Mouse (Mus musculus): Measurements from ENCODE around the gene Ptma. TPM values are rescaled to one million over a fixed set of nuclear protein-coding genes. Genes with fewer than 3 reads are reported as not detected.

Gene Ptma
- polyA plus RNA-seq, 1 experiment: 713 TPM

- 48% methylated on average over 9 of the region's 9 CpGs for WGBS
- no peak for DNase-seq (ENCODE audit: low read depth, low spot score)
Observed at GRCm38 (mm10) chr1:86492095-86493070, 34.1 kb upstream of the Ptma start.

- DNase-seq (ENCODE audit: low read depth, low spot score): no peak
- 89% methylated on average over 3 of the region's 3 CpGs for WGBS
Observed at GRCm38 (mm10) chr1:86493783-86494182, 32.7 kb upstream of the Ptma start.

- WGBS: 90% methylated on average over 4 of the region's 4 CpGs
- no peak for DNase-seq (ENCODE audit: low read depth, low spot score)
Observed at GRCm38 (mm10) chr1:86496340-86496739, 30.2 kb upstream of the Ptma start.

- no peak for DNase-seq (ENCODE audit: low read depth, low spot score)
- 24% methylated on average over 5 of the region's 5 CpGs for WGBS
Observed at GRCm38 (mm10) chr1:86497361-86497760, 29.2 kb upstream of the Ptma start.

- WGBS: 17% methylated on average over 3 of the region's 3 CpGs
- no peak for DNase-seq (ENCODE audit: low read depth, low spot score)
Observed at GRCm38 (mm10) chr1:86497986-86498385, 28.5 kb upstream of the Ptma start.

GRCm38 (mm10) chr1:86498611-86499010 lies 27.9 kb upstream of the Ptma start:
- WGBS: 44% methylated on average over 1 of the region's 1 CpGs
- DNase-seq (ENCODE audit: low read depth, low spot score): no peak

- DNase-seq (ENCODE audit: low read depth, low spot score): no peak
- WGBS: 17% methylated on average over 3 of the region's 3 CpGs
Observed at GRCm38 (mm10) chr1:86499903-86500302, 26.6 kb upstream of the Ptma start.

GRCm38 (mm10) chr1:86500681-86501080 lies 25.8 kb upstream of the Ptma start:
- WGBS: 47% methylated on average over 4 of the region's 4 CpGs
- DNase-seq (ENCODE audit: low read depth, low spot score): no peak

- DNase-seq (ENCODE audit: low read depth, low spot score): no peak
- whole genome bisulfite sequencing: 13% methylated on average over 6 of the region's 6 CpGs
Observed at GRCm38 (mm10) chr1:86501114-86501532, 25.4 kb upstream of the Ptma start.

GRCm38 (mm10) chr1:86501559-86501958 lies 25.0 kb upstream of the Ptma start:
- WGBS: under 1% methylated on average over 4 of the region's 4 CpGs
- no peak for DNase-seq (ENCODE audit: low read depth, low spot score)

GRCm38 (mm10) chr1:86502221-86503048 lies 24.1 kb upstream of the Ptma start:
- no peak for DNase-seq (ENCODE audit: low read depth, low spot score)

GRCm38 (mm10) chr1:86503165-86503747 lies 23.3 kb upstream of the Ptma start:
- DNase-seq (ENCODE audit: low read depth, low spot score): no peak
- 24% methylated on average over 16 of the region's 16 CpGs for WGBS

More at GRCm38 (mm10) chr1:86502221-86503048, 24.1 kb upstream of the Ptma start:
- 26% methylated on average over 17 of the region's 17 CpGs for WGBS

GRCm38 (mm10) chr1:86503906-86504696 lies 22.4 kb upstream of the Ptma start:
- WGBS: under 1% methylated on average over 64 of the region's 64 CpGs
- DNase-seq (ENCODE audit: low read depth, low spot score): no peak

- DNase-seq (ENCODE audit: low read depth, low spot score): no peak
- WGBS: 10% methylated on average over 19 of the region's 19 CpGs
Observed at GRCm38 (mm10) chr1:86504697-86505421, 21.7 kb upstream of the Ptma start.

- WGBS: 44% methylated on average over 1 of the region's 1 CpGs
- DNase-seq (ENCODE audit: low read depth, low spot score): no peak
Observed at GRCm38 (mm10) chr1:86505461-86505860, 21.1 kb upstream of the Ptma start.

- DNase-seq (ENCODE audit: low read depth, low spot score): no peak
- WGBS: 91% methylated on average over 5 of the region's 5 CpGs
Observed at GRCm38 (mm10) chr1:86506420-86506819, 20.1 kb upstream of the Ptma start.

- 91% methylated on average over 5 of the region's 5 CpGs for WGBS
- DNase-seq (ENCODE audit: low read depth, low spot score): no peak
Observed at GRCm38 (mm10) chr1:86507866-86508265, 18.7 kb upstream of the Ptma start.

GRCm38 (mm10) chr1:86509410-86509809 lies 17.1 kb upstream of the Ptma start:
- 8% methylated on average over 7 of the region's 7 CpGs for WGBS
- DNase-seq (ENCODE audit: low read depth, low spot score): no peak

- 94% methylated on average over 1 of the region's 1 CpGs for WGBS
- no peak for DNase-seq (ENCODE audit: low read depth, low spot score)
Observed at GRCm38 (mm10) chr1:86510266-86510665, 16.3 kb upstream of the Ptma start.

All from large intestine, adult 2 months (tissue).